In genomic region chr19:33453725-33454124, GRCm38 (mm10) we compare ENCODE assay signal across 28 mouse cellular contexts.
A peak's percentile ranks its signal among the peaks of the same experiment; 100 is the strongest.
DNase-seq lines count a peak whose midpoint lies in the region; ATAC-seq and TF ChIP-seq lines count a peak whose summit lies in the region.
"Had no signal": no experiment of that assay in that cellular context is flagged by ENCODE, and none has a peak within 500 bp of the region (broad histone marks: within the 10 kb centered on the region; RNA-seq: fewer than 3 reads in every experiment).

No protein-coding gene starts in this region.

- no peaks in the 10 kb centered on the region for H3K4me1 ChIP-seq in midbrain, embryonic 14.5 days (ENCODE audit: control insufficient read depth, insufficient read depth, low read length)
- no peaks in the 10 kb centered on the region for H3K4me1 ChIP-seq in midbrain, embryonic 15.5 days
- no peaks in the 10 kb centered on the region; the same call in 1 of the 2 replicates for H3K4me1 ChIP-seq in cerebellum, adult 2 months (ENCODE audit: control insufficient read depth, insufficient read depth, low read length)
- H3K4me1 ChIP-seq in stomach, postnatal 0 days (replicated peaks; ENCODE audit: control insufficient read depth, insufficient read depth): no peaks in the 10 kb centered on the region
- H3K4me1 ChIP-seq: heart, embryonic 12.5 days; liver, embryonic 13.5 days; stomach, embryonic 15.5 days had no signal

- H3K9me3 ChIP-seq in midbrain, embryonic 14.5 days (ENCODE audit: control insufficient read depth, low read length): no peaks in the 10 kb centered on the region
- no peaks in the 10 kb centered on the region for H3K9me3 ChIP-seq in midbrain, embryonic 15.5 days
- no peaks in the 10 kb centered on the region for H3K9me3 ChIP-seq in stomach, postnatal 0 days (ENCODE audit: control insufficient read depth, low read length)
- H3K9me3 ChIP-seq: stomach, embryonic 15.5 days had no signal

- no peak for TF ChIP-seq POLR2A in cerebellum, adult 2 months (IDR thresholded peaks at IDR 0.05; ENCODE audit: borderline replicate concordance, insufficient read depth, low read length)

- no peak for ATAC-seq in midbrain, embryonic 14.5 days (ENCODE audit: low FRiP score, low TSS enrichment)
- no peak for ATAC-seq in midbrain, embryonic 15.5 days (replicated peaks)
- ATAC-seq in stomach, postnatal 0 days (ENCODE audit: low FRiP score, low TSS enrichment): no peak
- ATAC-seq: CD4-positive, CD25-positive, alpha-beta regulatory T cell, adult 4 months; forebrain, embryonic 16.5 days; lung, postnatal 0 days; midbrain, embryonic 16.5 days had no signal

- no peak overlapping the region for H3K9ac ChIP-seq in midbrain, embryonic 14.5 days (replicated peaks; ENCODE audit: low read length)
- H3K9ac ChIP-seq in midbrain, embryonic 15.5 days: no peak overlapping the region
- no peak overlapping the region for H3K9ac ChIP-seq in stomach, postnatal 0 days (ENCODE audit: low read length)
- H3K9ac ChIP-seq: heart, embryonic 12.5 days; hindbrain, embryonic 14.5 days; liver, embryonic 13.5 days; stomach, embryonic 15.5 days had no signal

- no peak overlapping the region for H3K27ac ChIP-seq in midbrain, embryonic 14.5 days (replicated peaks; ENCODE audit: low read depth, low read length)
- H3K27ac ChIP-seq in midbrain, embryonic 15.5 days: no peak overlapping the region
- H3K27ac ChIP-seq in cerebellum, adult 2 months (ENCODE audit: insufficient read depth, low read length): no peak overlapping the region
- H3K27ac ChIP-seq in stomach, postnatal 0 days (replicated peaks): no peak overlapping the region
- H3K27ac ChIP-seq: gastrocnemius, adult 2 months; hindbrain, embryonic 14.5 days; left cerebral cortex, adult 2 months; liver, embryonic 13.5 days; macrophage; stomach, embryonic 15.5 days had no signal

- no peaks in the 10 kb centered on the region for H3K27me3 ChIP-seq in midbrain, embryonic 14.5 days (ENCODE audit: control insufficient read depth, insufficient read depth, low read length)
- H3K27me3 ChIP-seq in midbrain, embryonic 15.5 days (replicated peaks): no peaks in the 10 kb centered on the region
- H3K27me3 ChIP-seq in cerebellum, adult 2 months (ENCODE audit: control insufficient read depth, insufficient read depth, low read length): no peaks in the 10 kb centered on the region
- no peaks in the 10 kb centered on the region for H3K27me3 ChIP-seq in stomach, postnatal 0 days (ENCODE audit: control insufficient read depth, insufficient read depth, low read length)
- H3K27me3 ChIP-seq: heart, embryonic 12.5 days; liver, embryonic 13.5 days; stomach, embryonic 15.5 days had no signal

- H3K4me3 ChIP-seq in midbrain, embryonic 14.5 days (replicated peaks; ENCODE audit: low read depth, low read length): no peak overlapping the region
- H3K4me3 ChIP-seq in midbrain, embryonic 15.5 days: no peak overlapping the region
- H3K4me3 ChIP-seq in cerebellum, adult 2 months (replicated peaks; ENCODE audit: insufficient read depth, low read depth, low read length): no peak overlapping the region
- no peak overlapping the region for H3K4me3 ChIP-seq in stomach, postnatal 0 days (ENCODE audit: low read depth, low read length)
- H3K4me3 ChIP-seq: erythroblast, embryonic 14.5 days; gastrocnemius, adult 2 months; heart, embryonic 12.5 days; left cerebral cortex, adult 2 months; liver, embryonic 13.5 days; stomach, embryonic 15.5 days had no signal

- no peak for TF ChIP-seq CTCF in cerebellum, adult 2 months (IDR thresholded peaks at IDR 0.05; ENCODE audit: borderline replicate concordance, insufficient read depth, low read depth, low read length)
- TF ChIP-seq CTCF in stomach, postnatal 0 days (IDR thresholded peaks at IDR 0.05; ENCODE audit: low read depth): no peak

- peak; percentile 2 for DNase-seq in midbrain, embryonic 14.5 days
- peak; percentile 29 to 47 for DNase-seq in cerebellum, adult 2 months
- DNase-seq in cerebellum, postnatal 14 days: peak; percentile 52 to 65
- DNase-seq in urinary bladder, postnatal 10 days (ENCODE audit: low spot score): no peak
- no peak for DNase-seq in adrenal gland, postnatal 14 days
- DNase-seq in stomach, postnatal 0 days (ENCODE audit: low spot score): no peak
- DNase-seq: adrenal gland, adult 8-10 months; gastrocnemius, adult 2 months; gastrocnemius, postnatal 36 days; heart, adult 18-20 months; heart, postnatal 4 days; kidney, adult 11 months; kidney, postnatal 14 days; liver, embryonic 13.5 days; lung, adult 18-20 months; right cerebral cortex, postnatal 25 days; thymus, postnatal 25 days had no signal

- no peaks in the 10 kb centered on the region for H3K36me3 ChIP-seq in midbrain, embryonic 14.5 days (ENCODE audit: control insufficient read depth, insufficient read depth, low read length)
- H3K36me3 ChIP-seq in midbrain, embryonic 15.5 days (replicated peaks): no peaks in the 10 kb centered on the region
- H3K36me3 ChIP-seq in stomach, postnatal 0 days (ENCODE audit: control insufficient read depth, insufficient read depth, low read length): no peaks in the 10 kb centered on the region
- H3K36me3 ChIP-seq: heart, embryonic 12.5 days; liver, embryonic 13.5 days; stomach, embryonic 15.5 days had no signal

- WGBS in midbrain, embryonic 14.5 days: 76% methylated on average over 4 of the region's 4 CpGs
- 70% methylated on average over 4 of the region's 4 CpGs for WGBS in midbrain, embryonic 15.5 days
- WGBS in cerebellum, adult 2 months: 29% methylated on average over 4 of the region's 4 CpGs
- WGBS in stomach, postnatal 0 days: 65% methylated on average over 4 of the region's 4 CpGs

- no peak overlapping the region for H3K4me2 ChIP-seq in midbrain, embryonic 14.5 days (ENCODE audit: low read length)
- no peak overlapping the region for H3K4me2 ChIP-seq in midbrain, embryonic 15.5 days
- H3K4me2 ChIP-seq in stomach, postnatal 0 days (replicated peaks; ENCODE audit: low read depth): no peak overlapping the region
- H3K4me2 ChIP-seq: heart, embryonic 12.5 days; hindbrain, embryonic 14.5 days; liver, embryonic 13.5 days; stomach, embryonic 15.5 days had no signal

- no peak for TF ChIP-seq EP300 in stomach, postnatal 0 days (optimal IDR thresholded peaks at IDR 0.05)

Comparison
In these comparisons a context has a peak if more than half of its experiments do, and no peak if none do; other contexts are left out.
1. DNase-seq: peak in midbrain, embryonic 14.5 days (single experiment), cerebellum, adult 2 months (2 of 2) and cerebellum, postnatal 14 days (2 of 2); none in urinary bladder, postnatal 10 days (single experiment), adrenal gland, postnatal 14 days (single experiment) and stomach, postnatal 0 days (single experiment).